Mouse (Mus musculus): ENCODE data around the gene Olfr169. TPM values are rescaled to one million over a fixed set of nuclear protein-coding genes. Genes with fewer than 3 reads are reported as not detected.
"Not testable (repeated sequence)": the region's sequence is repeated elsewhere in the genome, so short reads cannot be mapped to it uniquely, and the experiment has no call there.

Gene Olfr169
- total RNA-seq (2015; ENCODE audit: low replicate concordance) (not detected in 2 replicates), total RNA-seq (2017; ENCODE audit: low replicate concordance) (not detected in 2 replicates)

GRCm38 (mm10) chr16:19571709-19572108 lies at the start of gene Olfr169:
Olfr169 (minus strand) TSS chr16:19571809.
- ATAC-seq (replicated peaks; ENCODE audit: low FRiP score, poor library complexity, severe bottlenecking), result not testable (repeated sequence)

- not testable (repeated sequence) for ATAC-seq (replicated peaks; ENCODE audit: low FRiP score, poor library complexity, severe bottlenecking)
Measured at GRCm38 (mm10) chr16:19611782-19612181, 40.2 kb upstream of the Olfr169 start, which contains the start of gene Olfr170. Olfr170 (minus strand) TSS chr16:19611882.

GRCm38 (mm10) chr16:19603166-19603565 lies 31.6 kb upstream of the Olfr169 start:
- ATAC-seq (replicated peaks; ENCODE audit: low FRiP score, poor library complexity, severe bottlenecking), result no peak

GRCm38 (mm10) chr16:19553429-19553828 lies 18.2 kb downstream of the Olfr169 start:
- ATAC-seq (replicated peaks; ENCODE audit: low FRiP score, poor library complexity, severe bottlenecking), result not testable (repeated sequence)

- not testable (repeated sequence) for ATAC-seq (replicated peaks; ENCODE audit: low FRiP score, poor library complexity, severe bottlenecking)
Measured at GRCm38 (mm10) chr16:19552246-19552645, 19.4 kb downstream of the Olfr169 start.

GRCm38 (mm10) chr16:19535455-19535854 lies 36.2 kb downstream of the Olfr169 start, which contains the start of gene Olfr168:
Olfr168 (minus strand) TSS chr16:19535555.
- ATAC-seq (replicated peaks; ENCODE audit: low FRiP score, poor library complexity, severe bottlenecking), result no peak

GRCm38 (mm10) chr16:19522166-19522565 lies 49.4 kb downstream of the Olfr169 start, which contains the start of gene Olfr167:
Olfr167 (minus strand) TSS chr16:19522266.
- ATAC-seq (replicated peaks; ENCODE audit: low FRiP score, poor library complexity, severe bottlenecking), result no peak

Other genes starting within 250 kb of the Olfr169 start
- gene Olfr165, start 148.7 kb downstream of the Olfr169 start, total RNA-seq (2015; ENCODE audit: low replicate concordance), result not detected in 2 replicates
- gene Olfr165, start 148.7 kb downstream of the Olfr169 start, total RNA-seq (2017; ENCODE audit: low replicate concordance), result not detected in 2 replicates
- not detected in 2 replicates for gene Olfr166, start 88.1 kb downstream of the Olfr169 start, total RNA-seq (2015; ENCODE audit: low replicate concordance)
- gene Olfr166, start 88.1 kb downstream of the Olfr169 start, total RNA-seq (2017; ENCODE audit: low replicate concordance), result not detected in 2 replicates
- gene Olfr167, start 49.5 kb downstream of the Olfr169 start, total RNA-seq (2015; ENCODE audit: low replicate concordance), result not detected in 2 replicates
- gene Olfr167, start 49.5 kb downstream of the Olfr169 start, total RNA-seq (2017; ENCODE audit: low replicate concordance), result not detected in 2 replicates
- gene Olfr168, start 36.3 kb downstream of the Olfr169 start, total RNA-seq (2015; ENCODE audit: low replicate concordance), result not detected in 2 replicates
- gene Olfr168, start 36.3 kb downstream of the Olfr169 start, total RNA-seq (2017; ENCODE audit: low replicate concordance), result not detected in 2 replicates
- not detected in 2 replicates for gene Olfr170, start 40.1 kb upstream of the Olfr169 start, total RNA-seq (2015; ENCODE audit: low replicate concordance)
- gene Olfr170, start 40.1 kb upstream of the Olfr169 start, total RNA-seq (2017; ENCODE audit: low replicate concordance), result not detected in 2 replicates
- not detected in 2 replicates for gene Olfr171, start 58.1 kb upstream of the Olfr169 start, total RNA-seq (2015; ENCODE audit: low replicate concordance)
- gene Olfr171, start 58.1 kb upstream of the Olfr169 start, total RNA-seq (2017; ENCODE audit: low replicate concordance), result not detected in 2 replicates
- not detected in 2 replicates for gene Lamp3, start 134.6 kb upstream of the Olfr169 start, total RNA-seq (2015; ENCODE audit: low replicate concordance)
- gene Lamp3, start 134.6 kb upstream of the Olfr169 start, total RNA-seq (2017; ENCODE audit: low replicate concordance), result not detected in 2 replicates
- 0.38 and 1.3 TPM in 2 replicates for gene B3gnt5, start 188.4 kb upstream of the Olfr169 start, total RNA-seq (2015; ENCODE audit: low replicate concordance)
- 1.1 and 3.1 TPM in 2 replicates for gene B3gnt5, start 188.4 kb upstream of the Olfr169 start, total RNA-seq (2017; ENCODE audit: low replicate concordance)